Mouse (Mus musculus): ENCODE measurements around the gene Mycl.

DNA sequence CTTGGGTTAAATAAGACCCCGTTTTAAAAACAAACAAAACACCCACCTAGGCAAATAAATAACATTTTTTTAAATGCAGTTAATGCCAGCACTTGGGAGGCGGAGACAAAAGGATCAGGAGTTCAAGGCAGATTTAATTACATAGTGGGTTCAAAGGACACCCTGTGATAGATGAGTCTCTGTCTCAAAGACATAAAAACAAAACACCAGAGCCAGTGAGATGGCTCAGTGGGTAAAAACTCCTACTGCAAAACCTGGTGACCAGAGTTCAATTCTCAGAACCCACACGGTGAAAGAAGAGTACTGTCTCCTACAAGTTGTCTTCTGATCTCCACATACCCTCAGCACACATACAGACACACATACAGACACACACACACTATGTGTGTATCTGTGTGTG lies 3.2 kb upstream of the Mycl start:
- no peak for TF ChIP-seq EP300 (IDR thresholded peaks at IDR 0.05; ENCODE audit: low read depth)
- no peak for TF ChIP-seq CTCF (IDR thresholded peaks at IDR 0.05; ENCODE audit: low read depth)

All from heart, postnatal 0 days (tissue).